Mouse (Mus musculus) CD4-positive, CD25-positive, alpha-beta regulatory T cell, adult 2 months (primary cell): ENCODE measurements around the gene Zfp961.
"Not testable (repeated sequence)": the region's sequence is repeated elsewhere in the genome, so short reads cannot be mapped to it uniquely, and the experiment has no call there.

Source experiments
- DNase-seq: peaks from one replicate; pipeline ENCODE4 v3.0.0-alpha.2; 2012; ENCODE audit warnings: low read depth, low spot score

Zfp961 gene

GRCm38 (mm10) chr8:72017339-72017738 lies 66.5 kb downstream of the Zfp961 start:
- DNase-seq, result not testable (repeated sequence)

DNA sequence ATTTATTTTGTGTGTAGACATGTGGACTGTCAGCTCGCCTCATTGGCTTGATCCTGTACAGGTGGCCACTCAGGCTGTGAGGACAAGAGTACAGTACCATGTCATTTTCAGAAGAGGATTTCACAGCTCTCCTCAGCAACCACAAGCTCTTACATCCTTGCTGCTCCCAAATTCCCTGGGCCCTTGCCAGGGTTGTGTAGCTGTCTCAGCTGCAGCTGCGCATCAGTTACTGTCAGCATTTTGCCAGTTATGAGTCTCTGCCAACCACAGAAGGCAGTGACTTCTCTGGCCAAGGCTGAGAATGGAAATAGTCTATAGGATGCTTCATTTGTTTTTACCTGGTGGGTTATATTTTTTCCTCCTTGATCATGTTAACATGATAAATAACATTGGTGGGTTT lies 67.3 kb downstream of the Zfp961 start:
- no peak for DNase-seq

- DNase-seq, result not testable (repeated sequence)
Measured at GRCm38 (mm10) chr8:72019022-72019421, 68.2 kb downstream of the Zfp961 start.

- DNase-seq, result no peak
Measured at GRCm38 (mm10) chr8:72019816-72020215, 69.0 kb downstream of the Zfp961 start.

GRCm38 (mm10) chr8:72024886-72025285 lies 74.0 kb downstream of the Zfp961 start:
- not testable (repeated sequence) for DNase-seq

DNA sequence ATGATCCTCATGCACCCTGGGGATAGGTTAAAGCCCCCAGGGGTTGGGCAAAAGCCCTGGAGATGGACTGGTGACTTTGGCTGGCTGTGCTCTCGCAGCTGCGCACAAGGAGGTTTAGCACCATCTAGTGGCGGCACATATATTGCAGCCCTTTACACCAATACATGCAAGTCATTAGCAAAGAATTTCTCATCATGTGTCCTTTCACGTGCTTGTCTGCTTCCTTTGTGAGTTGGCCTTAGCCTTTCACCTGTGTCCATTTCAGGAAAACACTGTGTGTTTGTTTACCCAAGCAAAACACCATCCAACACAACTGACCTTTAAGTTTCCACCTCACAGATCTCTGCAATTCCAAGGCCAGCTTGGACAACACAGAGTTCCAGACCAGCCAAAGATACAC lies 82.1 kb downstream of the Zfp961 start:
- peak; percentile 19 for DNase-seq

DNA sequence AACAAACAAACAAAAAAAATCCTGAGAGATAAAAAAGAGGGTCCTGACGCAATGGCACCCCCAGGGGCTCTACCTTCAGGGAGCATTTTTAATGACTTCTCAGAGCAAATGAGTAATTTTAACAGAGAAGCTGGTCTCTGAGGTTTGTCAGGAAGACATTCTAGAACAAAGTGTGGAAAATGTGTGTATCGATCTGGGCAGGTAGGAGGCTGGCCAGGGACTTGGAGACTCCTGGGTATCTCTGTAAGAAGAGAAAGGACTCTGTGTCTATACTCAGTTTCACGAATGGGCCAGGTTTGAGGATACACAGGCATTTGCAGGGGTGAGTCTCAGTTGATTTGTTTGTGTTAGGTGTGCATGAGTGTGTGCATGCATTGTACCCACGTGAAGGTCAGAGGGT lies 90.1 kb downstream of the Zfp961 start, which contains the start of gene Olfr372:
TSS of gene Olfr372 (plus strand) at position 301 of the 400 bp plus-strand sequence.
- not testable (repeated sequence) for DNase-seq

DNA sequence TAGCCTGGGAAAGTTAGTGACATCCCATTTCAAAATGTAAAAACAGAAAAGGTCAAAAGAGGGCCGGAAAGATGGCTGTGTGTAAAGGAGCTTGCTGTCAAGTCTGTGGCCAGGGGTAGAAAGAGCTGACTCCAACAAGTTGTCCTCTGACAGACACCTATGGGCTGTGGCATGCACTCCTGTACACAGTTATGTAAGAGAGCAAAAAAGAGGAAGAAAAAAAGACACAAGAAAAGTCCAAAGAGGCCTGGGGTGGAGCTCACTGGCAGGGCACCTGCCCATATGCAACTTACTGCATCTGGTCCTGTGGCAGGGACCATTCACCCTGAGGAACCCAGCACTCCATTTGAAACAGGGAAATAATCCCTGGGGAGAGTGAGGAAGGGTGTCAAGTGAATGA lies 91.7 kb downstream of the Zfp961 start:
- DNase-seq, result no peak
